Mouse (Mus musculus) heart, embryonic 11.5 days (tissue): ENCODE results near the gene Tcaim. TPM values are rescaled to one million over a fixed set of nuclear protein-coding genes. Genes with fewer than 3 reads are reported as not detected.

Source experiments
- ATAC-seq: fragments of 200-750 bp; cut with Nextera tagmentation; replicated peaks from 2 replicates; pipeline ENCODE4 v1.8.0; 2017; ENCODE audit warnings: moderate library complexity; ENCODE audit not compliant: insufficient number of reproducible peaks, low FRiP score, low TSS enrichment
- H3K27ac ChIP-seq: fragments of 300-500 bp; sonication (generic); 2 replicates; pipeline ENCODE4 v1.5.1; 2014; ENCODE audit warnings: mild to moderate bottlenecking, low read depth, low read length
- H3K27me3 ChIP-seq: fragments of 300-500 bp; sonication (generic); 2 replicates; pipeline ENCODE4 v1.6.1; 2014; ENCODE audit warnings: mild to moderate bottlenecking, low read length, mixed read lengths; ENCODE audit not compliant: control insufficient read depth, insufficient read depth
- H3K36me3 ChIP-seq: fragments of 300-500 bp; sonication (generic); 2 replicates; pipeline ENCODE4 v1.6.1; 2014; ENCODE audit warnings: mild to moderate bottlenecking, low read length, moderate library complexity, mixed read lengths; ENCODE audit not compliant: control insufficient read depth, insufficient read depth
- H3K4me1 ChIP-seq: fragments of 300-500 bp; sonication (generic); 2 replicates; pipeline ENCODE4 v1.6.1; 2014; ENCODE audit warnings: low read length; ENCODE audit not compliant: control insufficient read depth, insufficient read depth
- H3K4me2 ChIP-seq: fragments of 300-500 bp; sonication (generic); 2 replicates; pipeline ENCODE4 v1.6.1; 2014; ENCODE audit warnings: mild to moderate bottlenecking, moderate library complexity
- H3K4me3 ChIP-seq: fragments of 300-500 bp; sonication (generic); 2 replicates; pipeline ENCODE4 v1.5.1; 2014; ENCODE audit warnings: low read depth, low read length
- H3K9ac ChIP-seq: fragments of 300-500 bp; sonication (generic); 2 replicates; pipeline ENCODE4 v1.6.1; 2014; ENCODE audit warnings: mild to moderate bottlenecking, low read depth, low read length, moderate library complexity
- H3K9me3 ChIP-seq: fragments of 300-500 bp; sonication (generic); replicated peaks from 2 replicates; pipeline ENCODE4 v1.6.1; 2016; ENCODE audit warnings: low read length; ENCODE audit not compliant: control insufficient read depth
- WGBS: fragments of 180-500 bp; shearing (Covaris S2); extraction: QIAGEN DNeasy Blood & Tissue Kit; methylation state at CpG from one replicate; pipeline ENCODE4 v1.1.7; 2014; ENCODE audit not compliant: insufficient replicate concordance; 5-methylcytosine and 5-hydroxymethylcytosine counted together
- polyA plus RNA-seq: library from polyadenylated mRNA; unstranded; fragments of >200 nt; fragmentation: Nextera tagmentation; extraction: Ambion mirVana; gene quantifications from 2 replicates; pipeline ENCODE4 v1.2.1, GENCODE M21; 2014

The Tcaim gene
- polyA plus RNA-seq: 4.4 and 5.0 TPM in 2 replicates

- Histone ChIP-seq H3K4me1 (no peaks in the 10 kb centered on the region; the same call in 1 of the 2 replicates), H3K27ac (peak within 1 kb of the TSS; percentile 92), H3K9ac (peak within 1 kb of the TSS; percentile 73), H3K4me2 (peak within 1 kb of the TSS; percentile 72), H3K27me3 (no peaks in the 10 kb centered on the region), H3K4me3 (peak within 1 kb of the TSS; percentile 65), H3K9me3 (no peaks in the 10 kb centered on the region), H3K36me3 (no peaks in the 10 kb centered on the region)
- ATAC-seq: peak; percentile 99
- 6% methylated on average over 42 of the region's 42 CpGs for WGBS
These were observed at the start of gene Tcaim for GRCm38 (mm10) chr9:122805053-122805844. Gene Tcaim, plus strand, starts transcription at chr9:122805539.

GRCm38 (mm10) chr9:122757614-122758013 lies 47.7 kb upstream of the Tcaim start:
- ATAC-seq: no peak
- no peaks in the 10 kb centered on the region for H3K4me1 ChIP-seq
- WGBS: 52% methylated on average over 2 of the region's 2 CpGs

GRCm38 (mm10) chr9:122760111-122760510 lies 45.2 kb upstream of the Tcaim start:
- no peaks in the 10 kb centered on the region for H3K27me3 ChIP-seq
- ATAC-seq: no peak
- H3K9ac ChIP-seq: no peak overlapping the region
- no peak overlapping the region for H3K27ac ChIP-seq
- no peak overlapping the region for H3K4me2 ChIP-seq
- H3K9me3 ChIP-seq: no peaks in the 10 kb centered on the region
- H3K36me3 ChIP-seq: no peaks in the 10 kb centered on the region
- no peak overlapping the region for H3K4me3 ChIP-seq
- H3K4me1 ChIP-seq: no peaks in the 10 kb centered on the region

More at GRCm38 (mm10) chr9:122757614-122758013, 47.7 kb upstream of the Tcaim start:
- Histone ChIP-seq H3K27ac (no peak overlapping the region), H3K4me2 (no peak overlapping the region), H3K9ac (no peak overlapping the region), H3K27me3 (no peaks in the 10 kb centered on the region), H3K4me3 (no peak overlapping the region), H3K36me3 (no peaks in the 10 kb centered on the region), H3K9me3 (no peaks in the 10 kb centered on the region)

- no peak for ATAC-seq
- no peak overlapping the region for H3K4me2 ChIP-seq
- no peaks in the 10 kb centered on the region for H3K27me3 ChIP-seq
- H3K9me3 ChIP-seq: no peaks in the 10 kb centered on the region
- no peak overlapping the region for H3K4me3 ChIP-seq
- no peak overlapping the region for H3K27ac ChIP-seq
- no peaks in the 10 kb centered on the region for H3K4me1 ChIP-seq
- WGBS: 74% methylated on average over 5 of the region's 5 CpGs
- H3K9ac ChIP-seq: no peak overlapping the region
- no peaks in the 10 kb centered on the region for H3K36me3 ChIP-seq
These were observed 20.1 kb upstream of the Tcaim start for GRCm38 (mm10) chr9:122785231-122785630.

GRCm38 (mm10) chr9:122786534-122786933 lies 18.8 kb upstream of the Tcaim start:
- Histone ChIP-seq H3K27ac (no peak overlapping the region), H3K4me1 (no peaks in the 10 kb centered on the region), H3K9me3 (no peaks in the 10 kb centered on the region), H3K36me3 (no peaks in the 10 kb centered on the region), H3K4me2 (no peak overlapping the region), H3K4me3 (no peak overlapping the region), H3K9ac (no peak overlapping the region), H3K27me3 (no peaks in the 10 kb centered on the region)
- ATAC-seq: no peak
- 87% methylated on average over 1 of the region's 1 CpGs for whole genome bisulfite sequencing

GRCm38 (mm10) chr9:122805845-122806341 lies 554 bp downstream of the Tcaim start:
- peak overlapping the region; percentile 73 for H3K9ac ChIP-seq
- peak overlapping the region; percentile 92 for H3K27ac ChIP-seq
- no peaks in the 10 kb centered on the region for H3K9me3 ChIP-seq
- H3K4me1 ChIP-seq: no peaks in the 10 kb centered on the region; the same call in 1 of the 2 replicates
- H3K4me3 ChIP-seq: peak overlapping the region; percentile 65
- H3K36me3 ChIP-seq: no peaks in the 10 kb centered on the region
- no peak for ATAC-seq
- 7% methylated on average over 10 of the region's 10 CpGs for WGBS
- peak overlapping the region; percentile 72 for H3K4me2 ChIP-seq
- no peaks in the 10 kb centered on the region for H3K27me3 ChIP-seq

- Histone ChIP-seq H3K4me3 (no peak overlapping the region), H3K9ac (no peak overlapping the region), H3K4me1 (no peaks in the 10 kb centered on the region; the same call in 1 of the 2 replicates), H3K4me2 (no peak overlapping the region), H3K36me3 (no peaks in the 10 kb centered on the region), H3K9me3 (no peaks in the 10 kb centered on the region), H3K27ac (no peak overlapping the region), H3K27me3 (no peaks in the 10 kb centered on the region)
- no peak for ATAC-seq
- 88% methylated on average over 2 of the region's 2 CpGs for WGBS
These were observed 1.8 kb downstream of the Tcaim start for GRCm38 (mm10) chr9:122807186-122807585.

- Histone ChIP-seq H3K27ac (no peak overlapping the region), H3K27me3 (no peaks in the 10 kb centered on the region), H3K9me3 (no peaks in the 10 kb centered on the region), H3K36me3 (no peaks in the 10 kb centered on the region), H3K4me3 (no peak overlapping the region), H3K9ac (no peak overlapping the region), H3K4me2 (no peak overlapping the region), H3K4me1 (no peaks in the 10 kb centered on the region; the same call in 1 of the 2 replicates)
- WGBS: 60% methylated on average over 3 of the region's 3 CpGs
- no peak for ATAC-seq
These were observed 4.9 kb downstream of the Tcaim start for GRCm38 (mm10) chr9:122810212-122810611.

GRCm38 (mm10) chr9:122812386-122812785 lies 7.0 kb downstream of the Tcaim start:
- H3K36me3 ChIP-seq: no peaks in the 10 kb centered on the region
- H3K4me1 ChIP-seq: no peaks in the 10 kb centered on the region
- no peak overlapping the region for H3K4me3 ChIP-seq
- no peaks in the 10 kb centered on the region for H3K9me3 ChIP-seq
- H3K9ac ChIP-seq: no peak overlapping the region
- no peak for ATAC-seq
- no peaks in the 10 kb centered on the region for H3K27me3 ChIP-seq
- 76% methylated on average over 5 of the region's 5 CpGs for WGBS
- no peak overlapping the region for H3K27ac ChIP-seq
- H3K4me2 ChIP-seq: no peak overlapping the region
